Mouse (Mus musculus) large intestine, adult 2 months (tissue): ENCODE measurements around the gene Fkbp8. TPM values are rescaled to one million over a fixed set of nuclear protein-coding genes. Genes with fewer than 3 reads are reported as not detected.

ENCODE experiments used
- DNase-seq: peaks from one replicate; pipeline ENCODE4 v3.0.0-alpha.2; 2012; ENCODE audit warnings: low read depth, low spot score
- WGBS: fragments of 180-500 bp; shearing (Covaris S2); methylation state at CpG from one replicate; pipeline ENCODE4 v1.1.7; 2018; 5-methylcytosine and 5-hydroxymethylcytosine counted together
- polyA plus RNA-seq: library from polyadenylated mRNA; depleted of rRNA; stranded (reverse); fragments of >200 nt; gene quantifications from 2 replicates; pipeline ENCODE4 v1.2.3, GENCODE M21; 2012

Gene Fkbp8
- polyA plus RNA-seq, 1 experiment = 422 TPM

GRCm38 (mm10) chr8:70549412-70550184 is 22.1 kb downstream of the Fkbp8 start:
- no peak for DNase-seq
- WGBS = 89% methylated on average over 10 of the region's 10 CpGs

GRCm38 (mm10) chr8:70551558-70552161 is 24.1 kb downstream of the Fkbp8 start:
- DNase-seq = no peak
- 55% methylated on average over 3 of the region's 3 CpGs for WGBS

GRCm38 (mm10) chr8:70552836-70553235 is 25.3 kb downstream of the Fkbp8 start:
- WGBS = 12% methylated on average over 1 of the region's 1 CpGs
- no peak for DNase-seq

DNA sequence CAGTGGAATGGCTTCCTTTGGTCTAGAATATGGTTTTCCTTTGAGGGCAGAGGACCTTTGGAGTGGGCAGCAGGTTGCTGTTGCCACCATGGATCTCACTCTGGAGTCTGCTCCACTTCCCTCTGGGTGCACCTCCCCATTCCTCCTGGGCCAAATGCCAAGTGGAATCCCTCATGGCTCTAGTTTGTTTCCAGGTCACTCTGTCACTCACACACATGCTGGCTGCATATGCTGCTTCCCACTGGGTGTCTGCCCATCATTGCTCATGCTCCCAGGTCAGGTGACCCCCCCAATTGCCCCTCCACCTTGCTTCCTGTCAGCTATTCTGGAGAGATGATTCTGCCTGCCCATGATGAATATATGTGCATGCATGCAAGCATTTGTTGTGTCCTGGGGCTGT is 26.2 kb downstream of the Fkbp8 start:
- DNase-seq = no peak

- 35% methylated on average over 4 of the region's 4 CpGs for WGBS
- no peak for DNase-seq
Observed at GRCm38 (mm10) chr8:70555079-70555747, 27.7 kb downstream of the Fkbp8 start.

- DNase-seq = no peak
Observed at GRCm38 (mm10) chr8:70558334-70558733, 30.8 kb downstream of the Fkbp8 start.

GRCm38 (mm10) chr8:70558983-70559382 is 31.5 kb downstream of the Fkbp8 start:
- WGBS = 66% methylated on average over 3 of the region's 3 CpGs
- DNase-seq = no peak

More at GRCm38 (mm10) chr8:70558334-70558733, 30.8 kb downstream of the Fkbp8 start:
- WGBS = 43% methylated on average over 4 of the region's 4 CpGs

DNA sequence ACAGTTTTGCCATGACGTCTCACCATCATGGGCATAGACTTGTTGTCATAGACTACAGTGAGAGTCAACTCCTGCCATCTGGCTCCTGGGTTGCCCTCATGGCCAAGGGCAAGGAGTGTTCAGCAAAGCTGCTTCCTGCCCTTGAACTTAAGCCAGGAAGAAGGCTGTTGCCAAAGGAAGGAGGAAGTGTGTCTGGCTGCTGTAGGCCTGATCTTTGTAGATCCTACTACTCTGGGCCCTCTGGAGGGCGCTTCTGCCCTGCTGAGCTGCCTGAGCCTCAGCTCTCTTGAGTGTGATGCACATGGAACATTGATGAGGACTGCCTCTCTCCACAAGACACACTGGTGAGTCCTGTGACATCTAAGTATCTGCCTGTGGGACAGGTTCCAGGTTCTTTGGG is 32.6 kb downstream of the Fkbp8 start:
- DNase-seq = no peak
- WGBS = 20% methylated on average over 2 of the region's 2 CpGs

- WGBS = 66% methylated on average over 3 of the region's 3 CpGs
- no peak for DNase-seq
Observed at GRCm38 (mm10) chr8:70560564-70560963, 33.0 kb downstream of the Fkbp8 start.

DNA sequence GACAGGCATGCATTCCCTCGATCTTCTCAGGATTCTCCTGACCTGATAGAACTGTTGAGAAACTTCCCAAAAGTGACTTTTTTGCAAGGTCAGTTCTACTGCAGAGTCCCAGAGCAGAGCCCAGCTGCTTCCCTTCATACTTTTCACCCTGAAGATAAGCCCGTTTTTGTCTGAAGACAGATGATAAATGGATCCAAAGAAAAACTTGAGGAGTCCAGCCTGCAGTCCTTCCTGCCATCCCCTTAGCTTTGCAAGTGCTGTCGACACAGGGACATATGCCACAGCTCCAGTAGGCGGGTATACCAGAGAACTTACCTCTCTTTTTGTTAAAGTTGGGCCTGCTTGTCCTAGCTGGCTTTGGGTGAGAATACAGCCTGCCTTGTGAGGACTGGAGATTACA is 33.8 kb downstream of the Fkbp8 start:
- WGBS = 61% methylated on average over 4 of the region's 4 CpGs
- no peak for DNase-seq

DNA sequence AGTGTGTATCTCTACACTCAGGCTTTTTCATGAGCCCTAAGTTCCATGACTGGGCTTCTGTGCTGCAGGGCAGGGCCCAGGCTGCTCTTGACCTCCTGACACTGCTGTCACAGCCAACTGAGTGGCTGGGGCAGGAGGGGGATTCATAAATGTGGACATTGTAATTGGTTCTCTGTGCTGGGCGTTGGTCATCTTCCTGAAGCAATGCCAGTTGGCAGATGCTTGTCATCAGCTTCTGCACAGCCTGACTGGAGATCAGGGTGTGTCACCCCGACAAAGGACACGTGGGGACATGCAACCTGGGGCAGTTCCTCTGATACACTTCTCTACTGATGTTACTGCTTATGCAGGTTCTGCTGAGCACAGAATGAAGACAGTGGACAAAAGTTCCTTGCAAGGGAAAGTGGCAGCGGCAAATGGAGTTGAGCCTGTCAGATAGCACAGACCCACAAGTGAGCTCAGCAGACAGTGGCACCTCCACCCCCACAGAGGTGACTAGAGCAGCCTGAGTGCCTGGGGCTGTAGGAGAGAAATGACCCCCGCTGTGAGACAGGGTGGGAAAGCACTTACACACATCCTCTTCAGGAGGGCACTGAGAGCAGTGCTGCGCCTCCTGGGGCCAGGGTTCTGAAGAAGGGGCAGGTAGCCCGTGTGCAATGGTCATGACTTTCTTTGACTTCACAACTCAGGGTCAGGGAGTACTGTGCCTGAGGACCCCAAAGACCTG is 34.4 kb downstream of the Fkbp8 start:
- DNase-seq = no peak
- 39% methylated on average over 7 of the region's 7 CpGs for WGBS

- no peak for DNase-seq
- WGBS = 68% methylated on average over 3 of the region's 3 CpGs
Observed at GRCm38 (mm10) chr8:70562802-70563201, 35.3 kb downstream of the Fkbp8 start.

- DNase-seq = no peak
- WGBS = 71% methylated on average over 6 of the region's 6 CpGs
Observed at GRCm38 (mm10) chr8:70563763-70564387, 36.4 kb downstream of the Fkbp8 start.

GRCm38 (mm10) chr8:70564696-70565235 is 37.2 kb downstream of the Fkbp8 start:
- WGBS = 48% methylated on average over 3 of the region's 3 CpGs
- DNase-seq = no peak

GRCm38 (mm10) chr8:70565561-70565960 is 38.0 kb downstream of the Fkbp8 start:
- DNase-seq = peak; percentile 85
- WGBS = 12% methylated on average over 3 of the region's 3 CpGs

DNA sequence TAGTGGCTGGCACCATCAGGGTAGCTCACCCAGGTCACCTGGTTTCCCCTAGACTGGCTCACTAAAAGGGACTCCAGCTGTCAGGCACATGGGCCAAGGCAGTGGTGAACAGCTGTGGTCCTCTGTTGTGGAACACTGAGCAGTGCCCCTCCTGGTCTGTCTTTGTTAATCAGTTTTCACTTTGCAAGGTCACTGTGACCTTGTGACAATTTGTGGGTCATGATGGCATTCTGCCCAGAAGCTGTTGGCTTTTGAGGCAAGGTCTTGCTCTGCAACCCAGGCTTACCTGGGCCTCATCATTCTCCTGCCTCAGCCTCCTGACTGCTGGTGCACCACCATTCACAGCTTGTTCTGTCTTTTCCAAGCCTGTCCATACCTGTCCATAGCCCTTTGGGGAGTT is 42.8 kb downstream of the Fkbp8 start:
- DNase-seq = no peak

- no peak for DNase-seq
- WGBS = 73% methylated on average over 6 of the region's 6 CpGs
Observed at GRCm38 (mm10) chr8:70570990-70571389, 43.5 kb downstream of the Fkbp8 start.

DNA sequence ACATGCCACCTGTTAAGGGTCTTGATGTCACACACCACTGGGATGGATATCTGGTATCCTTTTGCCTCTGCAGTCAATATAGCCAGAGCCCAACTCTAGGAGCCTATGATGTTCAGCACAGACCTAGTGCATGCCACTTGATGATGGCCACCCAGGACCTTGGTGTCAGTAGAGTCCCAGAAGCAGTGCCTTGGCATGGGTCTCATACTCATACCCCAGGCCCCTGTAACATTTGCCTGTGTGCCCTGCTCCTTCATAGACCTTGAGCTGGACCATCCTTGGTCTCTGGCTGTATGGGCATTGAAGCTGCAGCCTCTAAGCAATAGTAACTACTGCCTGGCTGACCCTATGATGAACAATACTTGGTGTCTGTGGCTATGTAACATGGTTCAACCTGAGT is 46.8 kb downstream of the Fkbp8 start:
- DNase-seq = no peak

DNA sequence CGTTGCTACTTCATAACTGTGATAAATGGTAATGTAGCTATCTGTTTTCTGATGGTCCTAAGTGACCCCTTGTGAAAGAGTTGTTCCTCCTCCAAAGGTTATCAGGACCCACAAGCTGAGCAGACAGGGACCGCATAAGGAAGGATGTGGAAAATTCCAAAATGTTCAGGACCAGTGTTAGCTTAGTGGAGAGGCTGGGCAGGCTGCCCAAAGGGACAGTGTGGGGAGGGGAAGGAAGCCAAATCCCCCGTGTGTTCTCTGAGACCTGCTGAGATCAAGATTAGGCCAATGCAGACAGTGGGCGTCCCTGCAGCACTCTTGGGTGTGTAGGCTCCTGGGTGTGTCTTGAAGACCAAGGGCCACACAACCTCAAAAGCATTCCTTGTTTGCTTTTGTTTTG is 47.4 kb downstream of the Fkbp8 start:
- 34% methylated on average over 4 of the region's 4 CpGs for WGBS
- no peak for DNase-seq

GRCm38 (mm10) chr8:70577207-70577606 is 49.7 kb downstream of the Fkbp8 start:
- WGBS = 89% methylated on average over 3 of the region's 3 CpGs
- no peak for DNase-seq
